Mouse (Mus musculus) 3134 (cell line): ENCODE results near the gene Mier2.

Source experiments
- DNase-seq: peaks from one replicate; pipeline ENCODE4 v3.0.0-alpha.2; 2011; ENCODE audit warnings: low spot score; ENCODE audit not compliant: insufficient read length; ENCODE audit errors: extremely low read depth

Gene Mier2

GRCm38 (mm10) chr10:79541522-79541921 lies 13.5 kb downstream of the Mier2 start:
- DNase-seq = no peak

GRCm38 (mm10) chr10:79540746-79541145 lies 14.3 kb downstream of the Mier2 start:
- no peak for DNase-seq

- DNase-seq = no peak
These were observed 15.1 kb downstream of the Mier2 start for GRCm38 (mm10) chr10:79539701-79540495.

GRCm38 (mm10) chr10:79538873-79539272 lies 16.1 kb downstream of the Mier2 start:
- no peak for DNase-seq

DNA sequence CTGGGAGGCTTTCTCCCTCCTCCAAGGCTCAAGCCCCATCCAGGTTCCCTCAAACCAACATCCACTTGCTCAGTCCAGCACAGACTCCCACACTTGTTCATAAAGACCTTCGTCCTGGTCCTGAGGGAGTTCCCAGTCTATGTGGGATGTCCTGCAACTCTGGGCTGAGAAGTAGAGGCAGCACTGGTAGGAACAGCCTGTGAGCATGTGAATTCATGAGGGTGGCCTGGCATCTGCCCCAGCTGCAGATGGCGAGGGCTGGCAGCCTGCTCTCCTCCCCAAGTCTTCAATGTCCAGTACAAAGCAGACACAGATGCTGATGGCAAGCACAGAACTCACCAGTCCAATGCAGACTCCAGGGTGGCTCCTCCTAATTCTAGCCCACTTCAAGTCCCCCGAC lies 16.7 kb downstream of the Mier2 start:
- no peak for DNase-seq

GRCm38 (mm10) chr10:79537781-79538180 lies 17.2 kb downstream of the Mier2 start:
- DNase-seq = no peak

- no peak for DNase-seq
These were observed 17.7 kb downstream of the Mier2 start for GRCm38 (mm10) chr10:79537271-79537670.

DNA sequence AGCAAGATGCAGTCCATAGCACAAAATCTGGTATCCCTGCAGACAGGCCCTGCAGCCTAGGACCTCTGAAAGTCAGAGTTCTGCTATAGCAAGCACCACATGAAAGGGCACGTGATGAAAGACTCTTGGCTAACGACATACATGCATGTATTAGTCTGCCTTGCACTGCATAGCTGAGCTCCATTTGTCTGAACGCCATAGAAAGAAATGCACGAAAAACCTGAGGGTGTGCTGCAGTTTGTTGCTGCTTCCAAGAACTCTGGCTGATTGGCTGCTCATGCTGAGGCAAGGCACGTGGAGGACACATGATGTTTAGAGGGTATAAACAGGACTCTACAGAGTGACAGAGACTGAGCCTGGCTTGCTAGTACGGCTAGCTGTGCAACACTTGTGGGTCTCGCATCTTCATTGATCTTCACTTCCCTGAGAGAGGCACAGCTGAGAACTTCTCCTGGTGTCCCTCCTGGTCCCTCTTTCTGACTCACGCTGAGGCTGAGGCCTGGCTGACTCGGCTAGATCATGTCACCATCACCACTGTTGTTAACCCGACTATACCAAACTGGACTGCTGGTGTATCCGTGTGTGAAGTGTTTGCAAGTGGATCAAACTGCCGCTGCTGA lies 18.4 kb downstream of the Mier2 start:
- DNase-seq = no peak

- no peak for DNase-seq
These were observed 19.6 kb downstream of the Mier2 start for GRCm38 (mm10) chr10:79535431-79535830.

DNA sequence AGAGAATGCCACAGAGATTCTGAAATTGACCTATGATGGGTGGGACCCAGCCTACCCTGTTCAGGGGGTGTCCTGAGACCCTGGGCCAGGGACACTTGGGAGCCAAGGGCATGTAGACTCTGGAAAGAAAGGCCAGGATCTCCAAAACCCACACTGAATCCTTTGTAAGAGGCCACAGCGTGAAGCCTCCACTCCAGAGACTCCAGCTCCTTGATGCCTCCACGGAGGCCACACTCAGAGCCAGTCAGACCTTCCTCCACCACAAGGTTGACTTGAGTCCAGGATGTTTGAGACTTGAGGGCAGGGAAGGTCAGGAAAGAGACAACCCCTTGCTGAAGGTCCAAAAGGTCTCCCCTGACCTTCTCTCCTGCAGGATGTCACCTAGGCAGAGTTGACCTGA lies 20.6 kb downstream of the Mier2 start:
- no peak for DNase-seq

DNA sequence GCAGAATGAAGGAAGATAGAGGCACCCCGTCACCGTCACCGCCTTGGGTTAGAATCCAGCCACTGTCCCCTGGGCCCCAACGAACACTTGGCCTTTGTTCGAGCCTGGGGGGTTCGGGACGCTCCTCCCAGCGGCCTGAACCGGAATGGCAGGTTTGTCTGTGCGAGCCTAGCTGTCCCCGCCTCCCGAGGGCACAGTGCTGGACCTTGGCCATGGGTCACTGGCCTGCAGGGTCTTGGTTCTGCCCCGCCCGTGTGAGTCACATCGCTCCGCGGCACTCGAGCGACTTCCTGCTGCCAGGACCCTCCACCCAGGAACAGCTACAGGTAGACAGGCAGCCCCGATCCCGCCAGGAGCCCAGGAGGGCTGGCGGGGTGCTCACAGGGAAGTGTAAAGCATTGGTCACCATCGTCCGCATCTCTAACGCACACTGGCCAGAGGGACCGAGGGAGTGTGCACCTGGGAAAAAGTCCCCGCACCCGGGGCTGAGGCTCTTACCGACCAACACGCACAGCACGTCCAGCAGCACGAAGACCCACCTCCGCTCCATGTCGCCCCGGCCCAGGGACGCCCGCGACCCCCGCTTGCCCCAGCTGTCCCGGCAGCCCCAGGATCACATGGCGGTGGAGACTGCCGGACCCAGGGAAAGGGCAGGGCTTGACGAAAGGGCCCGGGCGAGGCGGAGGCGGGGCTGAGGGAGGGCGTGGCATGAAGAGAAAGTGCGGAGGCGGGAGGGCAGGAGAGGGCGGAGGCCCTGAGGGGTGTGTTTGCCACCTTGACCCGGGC lies 21.7 kb downstream of the Mier2 start, which contains the start of gene Plpp2:
TSS of gene Plpp2 (minus strand) at position 671 of the 786 bp plus-strand sequence.
- peak; percentile 91 for DNase-seq

GRCm38 (mm10) chr10:79532678-79533077 lies 22.3 kb downstream of the Mier2 start:
- DNase-seq = no peak

- DNase-seq = no peak
These were observed 23.4 kb downstream of the Mier2 start for GRCm38 (mm10) chr10:79531593-79531992.

- no peak for DNase-seq
These were observed 24.3 kb downstream of the Mier2 start for GRCm38 (mm10) chr10:79530721-79531120.

- no peak for DNase-seq
These were observed 24.8 kb downstream of the Mier2 start for GRCm38 (mm10) chr10:79530241-79530640.

DNA sequence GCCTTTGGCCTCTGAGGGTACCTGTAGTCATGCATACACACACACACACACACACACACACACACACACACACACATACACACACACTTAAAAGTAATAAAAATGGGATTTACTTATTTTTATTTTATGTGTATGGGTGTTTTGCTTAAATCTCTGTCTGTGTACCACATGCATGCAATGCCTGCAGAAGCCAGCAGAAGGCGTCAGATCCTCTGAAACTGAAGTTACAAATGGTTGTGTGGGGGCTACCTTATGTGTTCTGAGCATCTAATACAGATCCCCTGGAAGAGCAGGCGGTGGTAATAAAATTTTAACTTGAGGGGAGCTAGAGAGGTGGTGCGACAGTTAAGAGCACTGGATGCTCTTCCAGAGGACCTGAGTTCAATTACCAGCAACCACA lies 26.9 kb downstream of the Mier2 start:
- DNase-seq = no peak

DNA sequence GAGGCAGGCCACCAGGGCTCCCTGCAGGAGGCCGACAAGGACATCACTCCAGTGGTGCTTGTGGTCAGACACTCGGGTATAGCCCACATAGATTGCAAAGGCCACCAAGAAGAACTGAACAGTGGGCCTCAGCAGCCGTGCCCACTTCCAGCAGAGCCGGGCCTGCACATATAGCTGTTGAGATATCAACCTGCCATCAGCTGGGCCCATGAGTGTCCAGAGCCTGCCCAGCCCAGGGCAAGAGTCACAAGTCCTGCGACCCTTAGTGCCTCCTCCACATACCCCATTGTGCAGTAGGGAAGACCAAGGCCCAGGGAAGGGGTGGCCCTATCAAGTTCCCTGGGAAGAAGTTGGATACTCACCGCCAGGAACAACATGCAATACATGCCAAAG lies 27.6 kb downstream of the Mier2 start:
- DNase-seq = no peak

DNA sequence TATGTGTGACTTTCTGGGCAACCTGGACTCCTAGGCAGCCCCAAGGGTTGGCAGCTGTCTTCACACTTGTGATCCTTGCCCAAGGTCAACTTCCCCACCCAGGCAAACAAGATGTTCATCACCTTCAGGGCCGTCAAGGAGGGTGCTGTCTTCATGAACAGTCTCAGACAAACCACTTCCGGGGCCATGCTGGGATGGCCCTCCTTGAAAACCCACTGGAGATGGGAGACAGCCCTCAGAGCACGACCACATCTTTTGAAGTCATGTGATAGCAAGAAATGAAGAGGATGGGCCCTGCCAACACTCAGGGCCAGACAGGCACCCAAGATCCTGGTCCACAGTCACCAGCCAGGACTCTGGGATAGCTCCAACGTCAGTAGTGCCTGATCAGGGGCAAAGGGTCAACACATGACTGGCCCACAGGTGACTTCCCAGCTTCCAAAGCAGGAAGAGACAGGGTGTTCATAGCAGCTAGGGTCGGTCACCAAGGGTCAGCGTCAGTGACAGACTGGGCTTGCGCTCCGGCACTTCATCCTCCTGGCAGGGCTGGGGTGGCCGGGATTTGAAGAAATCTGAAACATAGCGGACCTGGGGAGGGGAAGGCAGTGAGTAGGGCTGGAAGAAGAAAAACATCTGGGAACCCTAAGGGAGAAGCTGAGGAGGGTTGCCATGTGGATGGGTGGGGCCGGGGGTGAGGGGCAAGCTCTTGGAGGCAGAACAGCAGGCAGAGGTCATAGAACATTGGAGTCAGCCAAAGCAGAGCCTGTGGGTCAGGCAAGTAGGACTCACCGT lies 28.1 kb downstream of the Mier2 start:
- no peak for DNase-seq

DNA sequence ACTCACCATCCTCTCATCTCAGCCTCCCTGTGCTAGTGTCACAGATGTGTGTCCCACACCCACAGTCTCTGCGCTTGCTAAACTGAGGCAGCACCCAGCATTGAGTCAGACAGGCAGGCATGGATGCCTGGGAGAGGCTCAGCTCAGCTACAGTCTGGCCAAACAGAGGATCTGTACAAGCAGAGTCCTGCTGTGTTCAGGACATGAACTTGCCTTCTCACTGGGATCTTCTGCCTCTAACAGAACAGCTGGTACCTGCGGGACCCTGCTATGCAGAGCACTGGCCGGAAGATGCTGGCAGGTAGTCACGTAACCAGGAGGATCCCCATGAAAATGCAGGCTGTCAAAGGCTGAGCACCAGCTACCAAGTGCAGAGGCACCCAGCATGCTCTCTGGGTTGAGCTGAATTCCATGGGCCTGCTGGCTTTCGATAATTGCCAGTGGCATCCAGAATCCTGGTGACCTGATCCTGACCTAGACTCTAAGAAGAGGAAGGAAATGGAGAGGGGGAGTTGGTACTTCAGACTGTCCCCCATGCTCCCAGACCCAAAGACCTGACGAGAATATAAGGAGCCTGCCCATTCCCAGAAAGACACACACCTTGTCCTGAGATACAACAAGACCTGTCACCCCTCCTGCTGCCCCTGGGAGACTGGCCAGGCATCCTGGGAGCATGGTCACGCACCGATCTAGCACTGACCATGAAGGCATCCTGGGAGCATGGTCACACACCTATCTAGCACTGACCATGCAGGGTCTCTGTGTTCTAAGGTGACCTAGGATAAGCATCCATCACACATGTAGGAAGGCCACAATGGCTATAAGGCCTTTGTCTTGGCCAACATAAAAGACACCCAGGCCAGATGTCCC lies 29.3 kb downstream of the Mier2 start:
- DNase-seq = no peak

GRCm38 (mm10) chr10:79524433-79524832 lies 30.6 kb downstream of the Mier2 start:
- DNase-seq = no peak
